Mouse (Mus musculus) embryonic facial prominence, embryonic 11.5 days (tissue): ENCODE results near the gene Smarca4. TPM values are rescaled to one million over a fixed set of nuclear protein-coding genes. Genes with fewer than 3 reads are reported as not detected.

ENCODE experiments used
- ATAC-seq: fragments of 200-750 bp; cut with Nextera tagmentation; replicated peaks from 2 replicates; pipeline ENCODE4 v1.8.0; 2017; ENCODE audit warnings: low read depth; ENCODE audit not compliant: insufficient number of reproducible peaks, low FRiP score, low TSS enrichment
- DNase-seq: peaks from one replicate; pipeline ENCODE4 v3.0.0-alpha.2; 2015; ENCODE audit warnings: low spot score
- H3K27ac ChIP-seq: fragments of 300-500 bp; sonication (generic); replicated peaks from 2 replicates; pipeline ENCODE4 v1.5.1; 2014; ENCODE audit warnings: mild to moderate bottlenecking, low read depth, low read length, control low read depth
- H3K27me3 ChIP-seq: fragments of 300-500 bp; sonication (generic); 2 replicates; pipeline ENCODE4 v1.6.1; 2014; ENCODE audit warnings: mild to moderate bottlenecking, low read length, moderate library complexity, mixed read lengths; ENCODE audit not compliant: control insufficient read depth, insufficient read depth
- H3K36me3 ChIP-seq: fragments of 300-500 bp; sonication (generic); replicated peaks from 2 replicates; pipeline ENCODE4 v1.6.1; 2014; ENCODE audit warnings: low read depth, mild to moderate bottlenecking, low read length, moderate library complexity, mixed read lengths; ENCODE audit not compliant: control insufficient read depth, insufficient read depth
- H3K4me1 ChIP-seq: fragments of 300-500 bp; sonication (generic); 2 replicates; pipeline ENCODE4 v1.6.1; 2014; ENCODE audit warnings: low read length, mixed read lengths; ENCODE audit not compliant: control insufficient read depth, insufficient read depth
- H3K4me2 ChIP-seq: fragments of 300-500 bp; sonication (generic); 2 replicates; pipeline ENCODE4 v1.6.1; 2014; ENCODE audit warnings: low read depth, mild to moderate bottlenecking, control low read depth, low read length, moderate library complexity
- H3K4me3 ChIP-seq: fragments of 300-500 bp; sonication (generic); 2 replicates; pipeline ENCODE4 v1.5.1; 2014; ENCODE audit warnings: low read depth, low read length, control low read depth
- H3K9ac ChIP-seq: fragments of 300-500 bp; sonication (generic); replicated peaks from 2 replicates; pipeline ENCODE4 v1.6.1; 2014; ENCODE audit warnings: mild to moderate bottlenecking, control low read depth, low read length
- H3K9me3 ChIP-seq: fragments of 300-500 bp; sonication (generic); replicated peaks from 2 replicates; pipeline ENCODE4 v1.6.1; 2016; ENCODE audit warnings: mild to moderate bottlenecking, low read length, inconsistent platforms, mixed read lengths; ENCODE audit not compliant: control insufficient read depth
- WGBS: fragments of 180-500 bp; shearing (Covaris S2); extraction: QIAGEN DNeasy Blood & Tissue Kit; methylation state at CpG from one replicate; pipeline ENCODE4 v1.1.7; 2014; 5-methylcytosine and 5-hydroxymethylcytosine counted together
- polyA plus RNA-seq: library from polyadenylated mRNA; unstranded; fragments of >200 nt; fragmentation: Nextera tagmentation; extraction: Ambion mirVana; gene quantifications from 2 replicates; pipeline ENCODE4 v1.2.1, GENCODE M21; 2014

Smarca4 gene
- polyA plus RNA-seq, 1 experiment from 2014 or later: 106 TPM

DNA sequence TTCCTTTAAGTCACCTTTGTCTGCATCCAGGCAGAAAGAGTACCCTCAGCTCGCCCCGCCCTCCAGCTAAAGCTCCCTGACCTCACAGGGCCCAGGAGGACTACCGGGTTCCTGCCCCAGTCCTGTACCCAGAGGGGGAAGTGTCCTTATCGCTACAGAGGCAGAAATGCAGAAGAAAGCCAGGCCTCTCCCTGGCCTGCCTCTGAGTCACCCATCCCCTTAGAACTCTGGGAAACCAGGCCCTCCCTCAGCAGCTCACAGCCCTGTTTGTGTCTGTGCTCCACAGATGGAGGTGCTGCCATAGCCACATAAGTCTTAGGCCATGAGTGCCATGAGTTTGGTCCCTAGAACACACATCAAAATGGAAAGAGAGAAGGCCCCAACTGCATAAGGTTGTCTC is 99.3 kb downstream of the Smarca4 start:
- WGBS: 64% methylated on average over 4 of the region's 4 CpGs
- H3K9ac ChIP-seq: no peak overlapping the region
- no peak overlapping the region for H3K4me3 ChIP-seq
- H3K9me3 ChIP-seq: no peaks in the 10 kb centered on the region
- H3K4me2 ChIP-seq: no peak overlapping the region
- DNase-seq (no peak), ATAC-seq (no peak)
- no peaks in the 10 kb centered on the region for H3K36me3 ChIP-seq
- H3K27ac ChIP-seq: no peak overlapping the region
- no peaks in the 10 kb centered on the region for H3K4me1 ChIP-seq
- no peaks in the 10 kb centered on the region for H3K27me3 ChIP-seq

DNA sequence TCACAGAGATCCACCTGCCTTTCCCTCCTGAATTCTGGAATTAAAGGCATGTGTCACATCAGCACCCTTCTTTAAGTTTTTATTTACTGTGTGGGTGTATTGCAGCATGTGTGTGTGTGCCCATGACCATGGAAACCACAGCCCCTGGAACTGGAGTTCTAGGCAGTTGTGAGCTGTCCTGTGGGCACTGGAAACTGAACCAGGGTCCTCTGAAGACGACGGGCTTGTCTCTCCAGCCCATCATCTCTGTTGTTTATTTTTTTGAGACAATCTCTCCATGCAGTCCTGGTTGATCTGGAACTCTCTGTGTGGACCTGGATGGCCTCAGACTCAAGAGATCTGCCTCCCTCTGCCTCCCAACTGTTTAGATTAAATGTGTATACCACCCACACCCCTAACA is 101.0 kb downstream of the Smarca4 start:
- DNase-seq (no peak), ATAC-seq (no peak)
- H3K27me3 ChIP-seq: no peaks in the 10 kb centered on the region
- no peaks in the 10 kb centered on the region for H3K9me3 ChIP-seq
- no peak overlapping the region for H3K9ac ChIP-seq
- no peaks in the 10 kb centered on the region for H3K36me3 ChIP-seq
- H3K4me1 ChIP-seq: no peaks in the 10 kb centered on the region
- H3K4me2 ChIP-seq: no peak overlapping the region
- WGBS: 91% methylated on average over 2 of the region's 2 CpGs
- no peak overlapping the region for H3K4me3 ChIP-seq
- no peak overlapping the region for H3K27ac ChIP-seq

DNA sequence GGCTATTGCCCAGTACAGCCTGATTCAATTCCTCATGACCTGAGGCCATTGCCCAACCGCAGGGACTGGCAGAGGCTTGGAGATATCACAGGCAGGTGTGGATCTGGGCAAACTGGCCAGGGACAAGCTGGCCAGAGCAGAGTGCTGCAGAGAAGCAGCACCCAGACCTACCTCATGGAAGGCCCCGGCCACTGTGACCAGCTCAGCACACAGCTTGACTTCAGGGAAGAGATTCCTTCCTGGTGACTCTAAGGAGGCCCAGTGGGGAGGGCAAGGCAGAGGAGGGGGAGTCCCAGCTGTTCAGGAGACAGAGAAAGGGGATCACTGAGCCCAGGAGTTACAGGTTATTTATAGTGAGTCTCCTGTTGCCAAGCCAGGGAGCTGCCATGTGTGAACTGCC is 105.1 kb downstream of the Smarca4 start:
- DNase-seq (no peak), ATAC-seq (no peak)
- Histone ChIP-seq H3K4me2 (no peak overlapping the region), H3K4me1 (peaks cover 3% of the 10 kb centered on the region; the same call in 1 of the 2 replicates), H3K9ac (no peak overlapping the region), H3K36me3 (no peaks in the 10 kb centered on the region), H3K27me3 (no peaks in the 10 kb centered on the region), H3K27ac (no peak overlapping the region), H3K9me3 (no peaks in the 10 kb centered on the region), H3K4me3 (no peak overlapping the region)
- WGBS: 80% methylated on average over 2 of the region's 2 CpGs

DNA sequence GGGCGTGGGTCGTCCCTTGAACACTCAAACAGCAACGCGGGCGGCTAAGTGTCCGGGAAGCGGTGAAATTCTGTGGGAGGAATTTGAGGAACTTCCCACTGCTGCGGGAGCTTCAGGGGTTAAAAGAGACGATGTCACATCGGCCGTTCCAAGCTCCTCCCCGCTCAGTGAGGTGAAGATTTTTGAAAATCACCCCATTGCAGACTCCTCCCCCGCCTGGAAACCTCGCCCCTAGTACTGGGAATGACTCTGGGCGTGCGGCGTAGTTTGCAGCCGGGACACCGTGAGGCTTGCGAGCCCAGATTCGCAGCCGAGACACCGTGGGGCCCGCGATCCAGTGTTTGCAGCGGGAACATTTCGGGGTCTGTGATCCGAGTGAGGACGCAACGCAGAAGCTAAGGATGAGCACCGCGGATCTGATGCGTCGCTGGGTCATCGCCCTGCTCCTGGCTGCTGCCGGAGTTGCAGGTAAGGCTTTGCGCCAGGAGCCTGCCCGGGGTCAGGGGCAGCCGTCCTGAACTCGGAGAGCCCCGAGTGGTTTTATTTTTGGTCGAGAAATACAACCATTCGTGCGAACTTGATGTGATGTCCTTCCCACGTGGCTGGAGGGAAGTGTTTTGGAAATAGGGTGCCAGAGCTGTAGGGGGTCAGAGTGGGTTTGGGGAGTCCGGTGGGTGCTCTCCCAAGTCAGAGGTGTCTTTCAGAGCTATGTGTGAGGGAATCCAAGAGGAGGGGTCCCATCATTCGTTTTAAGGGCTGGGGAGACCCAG is 107.6 kb downstream of the Smarca4 start, which contains the start of gene Ldlr:
Ldlr (plus strand) TSS at position 107 of the 770 bp plus-strand sequence.
- H3K27me3 ChIP-seq: no peaks in the 10 kb centered on the region
- H3K36me3 ChIP-seq: no peaks in the 10 kb centered on the region; the same call in none of the 2 replicates
- H3K4me1 ChIP-seq: peaks cover 3% of the 10 kb centered on the region; the same call in 1 of the 2 replicates
- H3K4me2 ChIP-seq: peak within 1 kb of the TSS; percentile 59
- H3K9ac ChIP-seq: peak within 1 kb of the TSS; percentile 79
- H3K27ac ChIP-seq: peak within 1 kb of the TSS; percentile 93
- WGBS: under 1% methylated on average over 47 of the region's 47 CpGs
- ATAC-seq (peak; percentile 80), DNase-seq (peak; percentile 95)
- H3K9me3 ChIP-seq: no peaks in the 10 kb centered on the region
- peak within 1 kb of the TSS; percentile 75 for H3K4me3 ChIP-seq

DNA sequence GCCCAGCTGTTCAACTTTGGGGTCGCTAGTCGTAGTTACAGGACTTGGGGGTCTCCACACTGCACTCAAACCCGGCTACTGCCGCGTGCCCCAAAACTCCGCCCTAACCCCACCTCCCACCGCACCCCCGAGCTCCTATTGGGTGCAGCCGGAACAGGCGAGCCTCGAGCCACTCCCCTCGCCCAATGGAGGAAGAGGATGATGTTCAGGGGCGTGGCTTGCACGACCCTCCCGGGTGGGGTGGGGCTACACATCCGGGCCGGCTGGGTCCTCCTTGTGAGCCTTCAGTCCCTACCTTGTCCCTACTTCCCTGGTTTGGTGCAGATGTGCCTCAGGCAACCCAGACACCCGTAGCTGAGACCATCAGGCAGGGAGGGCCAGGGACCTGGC is 108.2 kb downstream of the Smarca4 start:
- no peaks in the 10 kb centered on the region; the same call in none of the 2 replicates for H3K36me3 ChIP-seq
- H3K4me2 ChIP-seq: peak overlapping the region; percentile 59
- WGBS: 1% methylated on average over 18 of the region's 18 CpGs
- ATAC-seq (peak; percentile 94), DNase-seq (peak; percentile 98)
- H3K27ac ChIP-seq: peak overlapping the region; percentile 93
- peak overlapping the region; percentile 75 for H3K4me3 ChIP-seq
- H3K9me3 ChIP-seq: no peaks in the 10 kb centered on the region
- H3K9ac ChIP-seq: peak overlapping the region; percentile 79
- H3K4me1 ChIP-seq: peaks cover 3% of the 10 kb centered on the region; the same call in 1 of the 2 replicates
- no peaks in the 10 kb centered on the region for H3K27me3 ChIP-seq

DNA sequence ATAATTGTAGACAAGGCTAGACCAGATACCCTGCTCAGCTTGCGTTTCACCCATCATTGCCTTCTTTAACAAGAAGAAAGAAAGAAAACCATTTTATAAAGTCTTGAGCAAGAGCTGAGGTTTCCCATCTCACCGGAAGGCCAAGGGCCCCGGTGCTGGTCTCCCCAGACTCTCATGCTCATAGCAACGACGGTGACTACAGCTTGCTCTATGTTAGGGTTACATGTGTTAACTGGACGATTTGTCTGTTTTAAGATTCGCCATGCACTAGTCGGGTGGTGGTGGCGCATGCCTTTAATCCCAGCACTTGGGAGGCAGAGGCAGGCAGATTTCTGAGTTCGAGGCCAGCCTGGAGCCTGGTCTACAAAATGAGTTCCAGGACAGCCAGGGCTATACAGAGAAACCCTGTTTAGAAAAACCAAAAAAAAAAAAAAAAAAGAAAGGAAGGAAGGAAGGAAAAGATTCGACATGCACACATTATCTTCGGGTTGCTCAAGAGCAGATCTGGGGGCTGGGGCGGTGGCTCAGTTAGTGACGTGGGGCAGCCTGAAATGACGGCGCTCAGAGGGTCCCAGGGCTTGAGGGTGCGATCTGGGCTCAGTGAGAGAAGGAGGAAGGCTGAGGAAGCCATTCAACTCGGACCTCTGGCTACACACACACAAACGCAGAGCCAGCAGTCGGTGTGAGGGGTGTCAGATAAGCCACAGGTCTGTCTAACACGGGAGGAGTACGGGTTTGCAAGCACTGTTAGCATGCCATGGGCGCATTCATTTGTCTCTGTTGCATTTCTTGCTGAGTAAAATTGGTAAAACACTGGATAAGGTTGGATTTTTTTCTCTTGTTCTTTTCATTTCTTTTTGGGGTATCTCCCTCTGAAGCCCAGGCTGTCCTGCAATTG is 109.5 kb downstream of the Smarca4 start:
- Histone ChIP-seq H3K9ac (no peak overlapping the region; the same call in 1 of the 2 replicates), H3K4me1 (peaks cover 3% of the 10 kb centered on the region; the same call in 1 of the 2 replicates), H3K4me2 (peak overlapping the region; percentile 59), H3K27me3 (no peaks in the 10 kb centered on the region), H3K9me3 (no peaks in the 10 kb centered on the region), H3K27ac (no peak overlapping the region), H3K36me3 (no peaks in the 10 kb centered on the region; the same call in none of the 2 replicates), H3K4me3 (peak overlapping the region; percentile 75)
- DNase-seq (no peak), ATAC-seq (no peak)
- 88% methylated on average over 23 of the region's 23 CpGs for WGBS

DNA sequence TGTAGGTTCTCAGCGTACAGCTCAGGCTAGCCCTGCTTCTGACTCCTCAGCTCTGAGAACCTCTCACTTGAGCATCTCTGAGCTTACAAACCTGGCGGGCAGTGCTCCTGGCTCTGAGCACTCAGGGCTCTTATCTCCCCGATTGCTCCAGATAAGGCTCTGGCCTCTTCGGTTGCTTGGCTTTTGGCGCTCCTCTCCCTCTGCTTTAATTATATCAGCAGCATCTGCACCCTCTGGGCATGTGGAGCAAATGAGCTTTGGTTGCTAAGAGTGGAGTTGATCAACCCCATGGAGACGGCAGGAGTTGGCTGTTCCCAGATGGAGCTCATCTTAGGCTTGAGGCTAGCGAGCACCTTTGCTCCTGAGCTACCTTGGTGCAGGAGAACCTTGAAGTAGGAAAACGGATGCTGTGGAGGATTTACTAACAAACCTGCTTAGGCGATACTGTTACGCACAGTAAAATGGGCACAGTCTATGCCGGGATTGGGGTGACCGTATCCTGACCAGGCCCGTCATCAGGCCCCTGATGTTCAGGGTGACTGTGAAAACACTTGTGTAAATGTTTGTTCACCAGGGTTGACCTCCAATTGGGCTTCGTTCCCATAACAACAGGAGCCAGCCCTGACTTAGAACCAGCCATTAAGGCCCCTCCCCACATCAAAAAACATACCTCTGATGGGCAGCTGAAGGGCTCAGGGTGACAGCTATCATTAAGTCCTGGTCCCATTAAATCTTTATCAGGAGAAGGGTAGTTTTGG is 110.4 kb downstream of the Smarca4 start:
- Histone ChIP-seq H3K4me3 (no peak overlapping the region), H3K27ac (no peak overlapping the region), H3K9ac (no peak overlapping the region), H3K36me3 (no peaks in the 10 kb centered on the region; the same call in none of the 2 replicates), H3K4me2 (0 out of 2 replicates have a peak overlapping the region, but pooled peaks have one; percentile 7), H3K9me3 (no peaks in the 10 kb centered on the region), H3K27me3 (no peaks in the 10 kb centered on the region), H3K4me1 (peaks cover 3% of the 10 kb centered on the region; the same call in 1 of the 2 replicates)
- ATAC-seq: no peak
- WGBS: 76% methylated on average over 14 of the region's 14 CpGs
- DNase-seq: no peak
